Mouse (Mus musculus): Measurements from ENCODE around the gene Sik2. TPM values are rescaled to one million over a fixed set of nuclear protein-coding genes. Genes with fewer than 3 reads are reported as not detected.

Sik2 gene
- polyA plus RNA-seq, 1 experiment from 2014 or later = 11.0 TPM

- no peak for DNase-seq (ENCODE audit: low spot score)
Measured at GRCm38 (mm10) chr9:50970413-50970812, 38.5 kb downstream of the Sik2 start.

GRCm38 (mm10) chr9:50969266-50969665 lies 39.6 kb downstream of the Sik2 start:
- H3K4me1 ChIP-seq (ENCODE audit: control insufficient read depth, insufficient read depth, low read length) = no peaks in the 10 kb centered on the region
- no peak overlapping the region for H3K9ac ChIP-seq (ENCODE audit: low read length)
- ATAC-seq (ENCODE audit: insufficient number of reproducible peaks, low FRiP score, low TSS enrichment, low read depth) (no peak), DNase-seq (ENCODE audit: low spot score) (no peak)
- no peaks in the 10 kb centered on the region for H3K36me3 ChIP-seq (ENCODE audit: control insufficient read depth, insufficient read depth, low read length)
- H3K4me3 ChIP-seq (ENCODE audit: low read depth, low read length) = no peak overlapping the region
- H3K27me3 ChIP-seq (ENCODE audit: control insufficient read depth, insufficient read depth, low read length) = no peaks in the 10 kb centered on the region
- H3K9me3 ChIP-seq (ENCODE audit: control insufficient read depth, low read length) = no peaks in the 10 kb centered on the region
- 89% methylated on average over 3 of the region's 3 CpGs for WGBS
- H3K4me2 ChIP-seq (ENCODE audit: low read depth, severe bottlenecking) = no peak overlapping the region
- H3K27ac ChIP-seq (replicated peaks; ENCODE audit: low read depth, low read length) = no peak overlapping the region

More at GRCm38 (mm10) chr9:50970413-50970812, 38.5 kb downstream of the Sik2 start:
- Histone ChIP-seq H3K27me3 (ENCODE audit: control insufficient read depth, insufficient read depth, low read length) (no peaks in the 10 kb centered on the region), H3K9ac (ENCODE audit: low read length) (no peak overlapping the region), H3K4me2 (ENCODE audit: low read depth, severe bottlenecking) (no peak overlapping the region), H3K27ac (replicated peaks; ENCODE audit: low read depth, low read length) (no peak overlapping the region), H3K4me3 (ENCODE audit: low read depth, low read length) (no peak overlapping the region), H3K36me3 (ENCODE audit: control insufficient read depth, insufficient read depth, low read length) (no peaks in the 10 kb centered on the region), H3K9me3 (ENCODE audit: control insufficient read depth, low read length) (no peaks in the 10 kb centered on the region), H3K4me1 (ENCODE audit: control insufficient read depth, insufficient read depth, low read length) (no peaks in the 10 kb centered on the region)
- no peak for ATAC-seq (ENCODE audit: insufficient number of reproducible peaks, low FRiP score, low TSS enrichment, low read depth)
- 93% methylated on average over 4 of the region's 4 CpGs for WGBS

- no peaks in the 10 kb centered on the region for H3K9me3 ChIP-seq (ENCODE audit: control insufficient read depth, low read length)
- no peaks in the 10 kb centered on the region for H3K36me3 ChIP-seq (ENCODE audit: control insufficient read depth, insufficient read depth, low read length)
- H3K4me3 ChIP-seq (ENCODE audit: low read depth, low read length) = no peak overlapping the region
- H3K27me3 ChIP-seq (ENCODE audit: control insufficient read depth, insufficient read depth, low read length) = no peaks in the 10 kb centered on the region
- H3K9ac ChIP-seq (ENCODE audit: low read length) = no peak overlapping the region
- WGBS = 87% methylated on average over 2 of the region's 2 CpGs
- ATAC-seq (ENCODE audit: insufficient number of reproducible peaks, low FRiP score, low TSS enrichment, low read depth) = no peak
- no peak overlapping the region for H3K27ac ChIP-seq (replicated peaks; ENCODE audit: low read depth, low read length)
- H3K4me1 ChIP-seq (ENCODE audit: control insufficient read depth, insufficient read depth, low read length) = no peaks in the 10 kb centered on the region
- H3K4me2 ChIP-seq (ENCODE audit: low read depth, severe bottlenecking) = no peak overlapping the region
- DNase-seq (ENCODE audit: low spot score) = no peak
Measured at GRCm38 (mm10) chr9:50966277-50966676, 42.6 kb downstream of the Sik2 start.

- Histone ChIP-seq H3K4me3 (ENCODE audit: low read depth, low read length) (no peak overlapping the region), H3K27me3 (ENCODE audit: control insufficient read depth, insufficient read depth, low read length) (no peaks in the 10 kb centered on the region), H3K4me2 (ENCODE audit: low read depth, severe bottlenecking) (no peak overlapping the region), H3K9me3 (ENCODE audit: control insufficient read depth, low read length) (no peaks in the 10 kb centered on the region), H3K9ac (ENCODE audit: low read length) (no peak overlapping the region), H3K27ac (replicated peaks; ENCODE audit: low read depth, low read length) (no peak overlapping the region), H3K4me1 (ENCODE audit: control insufficient read depth, insufficient read depth, low read length) (no peaks in the 10 kb centered on the region), H3K36me3 (ENCODE audit: control insufficient read depth, insufficient read depth, low read length) (no peaks in the 10 kb centered on the region)
- DNase-seq (ENCODE audit: low spot score) = no peak
- no peak for ATAC-seq (ENCODE audit: insufficient number of reproducible peaks, low FRiP score, low TSS enrichment, low read depth)
Measured at GRCm38 (mm10) chr9:50965392-50965791, 43.5 kb downstream of the Sik2 start.

GRCm38 (mm10) chr9:50964911-50965310 lies 44.0 kb downstream of the Sik2 start:
- Histone ChIP-seq H3K4me1 (ENCODE audit: control insufficient read depth, insufficient read depth, low read length) (no peaks in the 10 kb centered on the region), H3K27me3 (ENCODE audit: control insufficient read depth, insufficient read depth, low read length) (no peaks in the 10 kb centered on the region), H3K9me3 (ENCODE audit: control insufficient read depth, low read length) (no peaks in the 10 kb centered on the region), H3K27ac (replicated peaks; ENCODE audit: low read depth, low read length) (no peak overlapping the region), H3K9ac (ENCODE audit: low read length) (no peak overlapping the region), H3K4me2 (ENCODE audit: low read depth, severe bottlenecking) (no peak overlapping the region), H3K36me3 (ENCODE audit: control insufficient read depth, insufficient read depth, low read length) (no peaks in the 10 kb centered on the region), H3K4me3 (ENCODE audit: low read depth, low read length) (no peak overlapping the region)
- ATAC-seq (ENCODE audit: insufficient number of reproducible peaks, low FRiP score, low TSS enrichment, low read depth) (no peak), DNase-seq (ENCODE audit: low spot score) (no peak)
- 78% methylated on average over 2 of the region's 2 CpGs for WGBS

- DNase-seq (ENCODE audit: low spot score) (peak; percentile 62), ATAC-seq (ENCODE audit: insufficient number of reproducible peaks, low FRiP score, low TSS enrichment, low read depth) (no peak)
- Histone ChIP-seq H3K9ac (ENCODE audit: low read length) (no peak overlapping the region), H3K36me3 (ENCODE audit: control insufficient read depth, insufficient read depth, low read length) (no peaks in the 10 kb centered on the region), H3K4me3 (ENCODE audit: low read depth, low read length) (no peak overlapping the region), H3K4me1 (ENCODE audit: control insufficient read depth, insufficient read depth, low read length) (no peaks in the 10 kb centered on the region), H3K27me3 (ENCODE audit: control insufficient read depth, insufficient read depth, low read length) (no peaks in the 10 kb centered on the region), H3K9me3 (ENCODE audit: control insufficient read depth, low read length) (no peaks in the 10 kb centered on the region), H3K4me2 (ENCODE audit: low read depth, severe bottlenecking) (no peak overlapping the region), H3K27ac (replicated peaks; ENCODE audit: low read depth, low read length) (no peak overlapping the region)
- 51% methylated on average over 6 of the region's 6 CpGs for WGBS
Measured at GRCm38 (mm10) chr9:50957956-50958489, 50.9 kb downstream of the Sik2 start.

GRCm38 (mm10) chr9:50955176-50955575 lies 53.7 kb downstream of the Sik2 start:
- no peaks in the 10 kb centered on the region for H3K36me3 ChIP-seq (ENCODE audit: control insufficient read depth, insufficient read depth, low read length)
- no peaks in the 10 kb centered on the region for H3K27me3 ChIP-seq (ENCODE audit: control insufficient read depth, insufficient read depth, low read length)
- no peak overlapping the region for H3K27ac ChIP-seq (replicated peaks; ENCODE audit: low read depth, low read length)
- WGBS = 92% methylated on average over 3 of the region's 3 CpGs
- ATAC-seq (ENCODE audit: insufficient number of reproducible peaks, low FRiP score, low TSS enrichment, low read depth) = no peak
- no peak overlapping the region for H3K4me2 ChIP-seq (ENCODE audit: low read depth, severe bottlenecking)
- no peaks in the 10 kb centered on the region for H3K4me1 ChIP-seq (ENCODE audit: control insufficient read depth, insufficient read depth, low read length)
- no peak for DNase-seq (ENCODE audit: low spot score)
- H3K9ac ChIP-seq (ENCODE audit: low read length) = no peak overlapping the region
- H3K9me3 ChIP-seq (ENCODE audit: control insufficient read depth, low read length) = no peaks in the 10 kb centered on the region
- H3K4me3 ChIP-seq (ENCODE audit: low read depth, low read length) = no peak overlapping the region

- 93% methylated on average over 7 of the region's 7 CpGs for WGBS
- H3K9me3 ChIP-seq (ENCODE audit: control insufficient read depth, low read length) = no peaks in the 10 kb centered on the region
- no peaks in the 10 kb centered on the region for H3K4me1 ChIP-seq (ENCODE audit: control insufficient read depth, insufficient read depth, low read length)
- H3K27me3 ChIP-seq (ENCODE audit: control insufficient read depth, insufficient read depth, low read length) = no peaks in the 10 kb centered on the region
- no peak overlapping the region for H3K4me3 ChIP-seq (ENCODE audit: low read depth, low read length)
- H3K27ac ChIP-seq (replicated peaks; ENCODE audit: low read depth, low read length) = no peak overlapping the region
- H3K36me3 ChIP-seq (ENCODE audit: control insufficient read depth, insufficient read depth, low read length) = no peaks in the 10 kb centered on the region
- ATAC-seq (ENCODE audit: insufficient number of reproducible peaks, low FRiP score, low TSS enrichment, low read depth) = no peak
- no peak overlapping the region for H3K4me2 ChIP-seq (ENCODE audit: low read depth, severe bottlenecking)
- DNase-seq (ENCODE audit: low spot score) = no peak
- no peak overlapping the region for H3K9ac ChIP-seq (ENCODE audit: low read length)
Measured at GRCm38 (mm10) chr9:50948097-50948823, 60.6 kb downstream of the Sik2 start.

- Histone ChIP-seq H3K27ac (replicated peaks; ENCODE audit: low read depth, low read length) (no peak overlapping the region), H3K27me3 (ENCODE audit: control insufficient read depth, insufficient read depth, low read length) (no peaks in the 10 kb centered on the region), H3K36me3 (ENCODE audit: control insufficient read depth, insufficient read depth, low read length) (no peaks in the 10 kb centered on the region), H3K4me1 (ENCODE audit: control insufficient read depth, insufficient read depth, low read length) (no peaks in the 10 kb centered on the region), H3K4me2 (ENCODE audit: low read depth, severe bottlenecking) (no peak overlapping the region), H3K9me3 (ENCODE audit: control insufficient read depth, low read length) (no peaks in the 10 kb centered on the region), H3K4me3 (ENCODE audit: low read depth, low read length) (no peak overlapping the region), H3K9ac (ENCODE audit: low read length) (no peak overlapping the region)
- no peak for DNase-seq (ENCODE audit: low spot score)
- no peak for ATAC-seq (ENCODE audit: insufficient number of reproducible peaks, low FRiP score, low TSS enrichment, low read depth)
- WGBS = 32% methylated on average over 1 of the region's 1 CpGs
Measured at GRCm38 (mm10) chr9:50946338-50946737, 62.5 kb downstream of the Sik2 start.

Measured in limb, embryonic 11.5 days (tissue).